Comparison of ENCODE assay signal across 7 mouse cellular contexts in the genomic region with DNA sequence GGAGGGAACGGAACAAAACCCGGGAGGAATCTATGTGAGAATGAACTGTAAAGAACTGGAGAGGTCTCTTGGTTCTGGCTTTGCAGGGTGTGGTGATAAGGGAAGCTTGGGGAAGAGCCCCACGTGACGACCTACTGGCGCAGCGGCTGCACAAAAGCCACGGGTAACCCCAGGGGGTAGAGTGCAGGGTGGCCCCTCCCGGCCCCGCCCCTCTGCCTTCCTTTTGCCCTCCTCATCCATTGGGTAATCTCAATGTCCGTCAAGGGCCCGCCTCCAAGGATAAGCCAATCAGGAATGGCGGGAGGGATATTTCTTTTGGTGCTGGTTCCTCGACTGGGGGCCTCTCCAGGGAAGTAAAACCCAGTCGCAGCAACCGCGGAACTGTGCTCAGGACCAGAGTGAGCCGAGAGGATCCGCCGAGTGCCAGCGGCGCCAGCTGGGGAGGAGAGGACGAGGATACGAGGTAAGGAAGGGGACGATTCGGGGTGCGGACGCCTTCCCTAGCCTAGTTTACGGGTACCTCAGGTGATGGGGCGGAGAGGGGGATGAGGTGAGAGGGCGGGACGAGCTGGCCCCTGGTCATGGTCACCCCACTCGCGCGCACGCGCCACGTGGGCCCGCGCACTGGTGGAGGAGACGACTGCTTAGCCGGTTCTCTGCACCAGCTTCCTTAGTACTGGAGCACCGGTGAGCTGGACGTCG. TPM values are rescaled to one million over a fixed set of nuclear protein-coding genes. Genes with fewer than 3 reads are reported as not detected.
DNase-seq lines count a peak whose midpoint lies in the region; ATAC-seq lines count a peak whose summit lies in the region.

A gene (plus strand): TSS at position 319 of the 702 bp plus-strand sequence.

- peak within 1 kb of the TSS; percentile 50 for H3K9ac ChIP-seq in embryonic facial prominence, embryonic 12.5 days
- peak within 1 kb of the TSS; percentile 58 for H3K9ac ChIP-seq in limb, embryonic 11.5 days (ENCODE audit: low read length)
- peak within 1 kb of the TSS; percentile 68 for H3K9ac ChIP-seq in midbrain, embryonic 14.5 days (replicated peaks; ENCODE audit: low read length)

- H3K9me3 ChIP-seq in embryonic facial prominence, embryonic 12.5 days, result no peaks in the 10 kb centered on the region
- no peaks in the 10 kb centered on the region for H3K9me3 ChIP-seq in limb, embryonic 11.5 days (ENCODE audit: control insufficient read depth, low read length)
- H3K9me3 ChIP-seq in midbrain, embryonic 14.5 days (ENCODE audit: control insufficient read depth, low read length), result no peaks in the 10 kb centered on the region

- DNase-seq in adrenal gland, postnatal 25 days, result peak; percentile 87
- peak; percentile 100 for DNase-seq in heart, adult 11 months
- peak; percentile 95 for DNase-seq in kidney, adult 18-20 months
- DNase-seq in limb, embryonic 11.5 days (ENCODE audit: low spot score), result peak; percentile 91
- peak; percentile 95 for DNase-seq in midbrain, embryonic 14.5 days
- peak; percentile 86 to 88 for DNase-seq in spleen, adult 18-20 months

- peak; percentile 94 for ATAC-seq in embryonic facial prominence, embryonic 12.5 days (ENCODE audit: insufficient number of reproducible peaks, insufficient read depth, low FRiP score, low TSS enrichment)
- ATAC-seq in limb, embryonic 11.5 days (ENCODE audit: insufficient number of reproducible peaks, low FRiP score, low TSS enrichment, low read depth), result peak; percentile 97
- peak; percentile 97 for ATAC-seq in midbrain, embryonic 14.5 days (ENCODE audit: low FRiP score, low TSS enrichment)

- H3K27me3 ChIP-seq in embryonic facial prominence, embryonic 12.5 days, result no peaks in the 10 kb centered on the region
- H3K27me3 ChIP-seq in limb, embryonic 11.5 days (ENCODE audit: control insufficient read depth, insufficient read depth, low read length), result no peaks in the 10 kb centered on the region
- H3K27me3 ChIP-seq in midbrain, embryonic 14.5 days (ENCODE audit: control insufficient read depth, insufficient read depth, low read length), result no peaks in the 10 kb centered on the region

- peak within 1 kb of the TSS; percentile 82 for H3K27ac ChIP-seq in embryonic facial prominence, embryonic 12.5 days
- no peak within 1 kb of the TSS for H3K27ac ChIP-seq in limb, embryonic 11.5 days (replicated peaks; ENCODE audit: low read depth, low read length)
- H3K27ac ChIP-seq in midbrain, embryonic 14.5 days (replicated peaks; ENCODE audit: low read depth, low read length), result peak within 1 kb of the TSS; percentile 86

- peak within 1 kb of the TSS; percentile 67 for H3K4me2 ChIP-seq in embryonic facial prominence, embryonic 12.5 days (replicated peaks)
- peak within 1 kb of the TSS; percentile 70 for H3K4me2 ChIP-seq in limb, embryonic 11.5 days (ENCODE audit: low read depth, severe bottlenecking)
- peak within 1 kb of the TSS; percentile 64 for H3K4me2 ChIP-seq in midbrain, embryonic 14.5 days (ENCODE audit: low read length)

- H3K4me1 ChIP-seq in embryonic facial prominence, embryonic 12.5 days, result 0 out of 2 replicates have a peak, but pooled peaks cover 3% of the 10 kb centered on the region
- H3K4me1 ChIP-seq in limb, embryonic 11.5 days (ENCODE audit: control insufficient read depth, insufficient read depth, low read length), result peaks cover 6% of the 10 kb centered on the region; the same call in 1 of the 2 replicates
- H3K4me1 ChIP-seq in midbrain, embryonic 14.5 days (ENCODE audit: control insufficient read depth, insufficient read depth, low read length), result 0 out of 2 replicates have a peak, but pooled peaks cover 3% of the 10 kb centered on the region

- H3K4me3 ChIP-seq in embryonic facial prominence, embryonic 12.5 days, result peak within 1 kb of the TSS; percentile 53
- peak within 1 kb of the TSS; percentile 51 for H3K4me3 ChIP-seq in limb, embryonic 11.5 days (ENCODE audit: low read depth, low read length)
- H3K4me3 ChIP-seq in midbrain, embryonic 14.5 days (replicated peaks; ENCODE audit: low read depth, low read length), result peak within 1 kb of the TSS; percentile 71

- peaks cover 23% of the 10 kb centered on the region for H3K36me3 ChIP-seq in embryonic facial prominence, embryonic 12.5 days
- peaks cover 12% of the 10 kb centered on the region; the same call in 1 of the 2 replicates for H3K36me3 ChIP-seq in limb, embryonic 11.5 days (ENCODE audit: control insufficient read depth, insufficient read depth, low read length)
- peaks cover 27% of the 10 kb centered on the region for H3K36me3 ChIP-seq in midbrain, embryonic 14.5 days (ENCODE audit: control insufficient read depth, insufficient read depth, low read length)

- WGBS in embryonic facial prominence, embryonic 12.5 days, result under 1% methylated on average over 44 of the region's 44 CpGs
- under 1% methylated on average over 44 of the region's 44 CpGs for WGBS in limb, embryonic 11.5 days
- WGBS in midbrain, embryonic 14.5 days, result under 1% methylated on average over 44 of the region's 44 CpGs

RNA-seq across cellular contexts. Expression of the gene that starts here (rescaled TPM):
- total RNA-seq in adrenal gland, postnatal 25 days (2021), result 31.0 and 32.4 TPM in 2 replicates
- 13.2 and 13.7 TPM in 2 replicates for polyA plus RNA-seq in embryonic facial prominence, embryonic 12.5 days (2016; fragmentation: Nextera tagmentation; extraction: Ambion mirVana)
- polyA plus RNA-seq in limb, embryonic 11.5 days (2014; fragmentation: Nextera tagmentation; extraction: Ambion mirVana), result 16.7 and 19.0 TPM in 2 replicates
- polyA plus RNA-seq in midbrain, embryonic 14.5 days (2014; fragmentation: Nextera tagmentation; extraction: Ambion mirVana), result 17.2 and 18.2 TPM in 2 replicates
